Mouse (Mus musculus) olfactory bulb, adult 2 months (tissue): Measurements from ENCODE around the gene Poldip3. TPM values are rescaled to one million over a fixed set of nuclear protein-coding genes. Genes with fewer than 3 reads are reported as not detected.

Experiments used
- H3K27ac ChIP-seq: fragments of 200-500 bp; 2 replicates; pipeline ENCODE4 v1.5.1; 2012; ENCODE audit warnings: low read depth, low read length; ENCODE audit not compliant: insufficient read depth
- H3K4me1 ChIP-seq: fragments of 200-500 bp; 2 replicates; pipeline ENCODE4 v1.6.1; 2012; ENCODE audit warnings: low read length; ENCODE audit not compliant: control insufficient read depth, insufficient read depth
- H3K4me3 ChIP-seq: fragments of 200-500 bp; 2 replicates; pipeline ENCODE4 v1.5.1; 2012; ENCODE audit warnings: mild to moderate bottlenecking, low read depth, low read length, moderate library complexity; ENCODE audit not compliant: insufficient read depth
- CTCF ChIP-seq: fragments of 200-500 bp; IDR thresholded peaks from 2 replicates; pipeline ENCODE4 v1.5.1; 2012; ENCODE audit warnings: low read depth, mild to moderate bottlenecking, low read length, moderate library complexity; ENCODE audit not compliant: insufficient read depth
- POLR2A ChIP-seq: fragments of 200-500 bp; IDR thresholded peaks from 2 replicates; pipeline ENCODE4 v1.6.1; 2012; ENCODE audit warnings: mild to moderate bottlenecking, low read depth, low read length, moderate library complexity; ENCODE audit not compliant: insufficient read depth
- WGBS: fragments of 180-500 bp; shearing (Covaris S2); methylation state at CpG from one replicate; pipeline ENCODE4 v1.1.7; 2018; 5-methylcytosine and 5-hydroxymethylcytosine counted together
- polyA plus RNA-seq: library from polyadenylated mRNA; stranded (reverse); fragments of >200 nt; gene quantifications from 2 replicates; pipeline ENCODE4 v1.2.4, GENCODE M21; 2012; ENCODE audit warnings: low replicate concordance; ENCODE audit not compliant: missing spikeins, insufficient read depth, insufficient read length

Poldip3 gene
- polyA plus RNA-seq, 1 experiment: not detected

DNA sequence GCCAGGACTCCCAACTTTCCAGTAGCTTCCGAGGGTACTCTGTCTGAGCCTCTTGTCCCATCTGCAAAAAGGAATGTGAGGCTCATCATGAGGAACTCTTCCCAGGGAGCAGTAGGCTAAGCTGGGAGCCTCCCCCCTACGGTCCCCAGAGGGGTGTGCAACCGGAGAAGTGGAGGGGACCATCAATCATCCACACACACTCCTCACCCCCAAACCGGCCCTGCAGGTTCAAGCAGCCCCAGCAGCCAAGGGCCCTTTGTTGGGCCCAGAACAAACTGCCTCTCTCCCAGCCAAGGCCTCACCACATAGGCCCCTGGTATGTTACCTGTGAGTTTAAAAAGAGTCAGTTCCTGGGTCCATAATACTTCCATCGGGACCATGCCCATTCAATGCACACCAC lies 17.9 kb upstream of the Poldip3 start:
- 75% methylated on average over 5 of the region's 5 CpGs for WGBS
- no peak overlapping the region for H3K27ac ChIP-seq
- peaks cover 38% of the 10 kb centered on the region for H3K4me1 ChIP-seq
- TF ChIP-seq POLR2A: no peak
- TF ChIP-seq CTCF: no peak
- H3K4me3 ChIP-seq: no peak overlapping the region

DNA sequence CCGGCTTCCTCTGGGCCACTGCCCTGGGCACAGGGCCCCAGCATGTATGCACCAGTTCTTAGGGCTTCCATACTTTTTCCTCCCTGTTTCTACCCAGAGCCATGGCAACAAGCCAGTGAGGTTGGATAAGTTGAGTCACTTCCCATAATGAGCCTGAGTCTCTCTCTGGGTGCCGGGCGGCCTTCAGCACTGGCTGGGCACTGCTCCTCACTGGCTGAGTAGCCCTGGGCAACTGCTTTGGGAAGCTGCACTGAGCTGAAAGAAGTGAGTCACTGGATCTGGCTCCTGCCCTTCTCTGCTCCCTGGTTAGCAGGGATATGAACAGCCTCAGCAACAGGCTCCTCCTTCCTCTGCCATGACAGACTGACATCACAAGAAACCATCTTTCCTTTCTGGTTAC lies 17.5 kb upstream of the Poldip3 start:
- TF ChIP-seq CTCF (no peak), POLR2A (no peak)
- Histone ChIP-seq H3K27ac (no peak overlapping the region), H3K4me1 (peaks cover 38% of the 10 kb centered on the region), H3K4me3 (no peak overlapping the region)
- WGBS: 61% methylated on average over 3 of the region's 3 CpGs

DNA sequence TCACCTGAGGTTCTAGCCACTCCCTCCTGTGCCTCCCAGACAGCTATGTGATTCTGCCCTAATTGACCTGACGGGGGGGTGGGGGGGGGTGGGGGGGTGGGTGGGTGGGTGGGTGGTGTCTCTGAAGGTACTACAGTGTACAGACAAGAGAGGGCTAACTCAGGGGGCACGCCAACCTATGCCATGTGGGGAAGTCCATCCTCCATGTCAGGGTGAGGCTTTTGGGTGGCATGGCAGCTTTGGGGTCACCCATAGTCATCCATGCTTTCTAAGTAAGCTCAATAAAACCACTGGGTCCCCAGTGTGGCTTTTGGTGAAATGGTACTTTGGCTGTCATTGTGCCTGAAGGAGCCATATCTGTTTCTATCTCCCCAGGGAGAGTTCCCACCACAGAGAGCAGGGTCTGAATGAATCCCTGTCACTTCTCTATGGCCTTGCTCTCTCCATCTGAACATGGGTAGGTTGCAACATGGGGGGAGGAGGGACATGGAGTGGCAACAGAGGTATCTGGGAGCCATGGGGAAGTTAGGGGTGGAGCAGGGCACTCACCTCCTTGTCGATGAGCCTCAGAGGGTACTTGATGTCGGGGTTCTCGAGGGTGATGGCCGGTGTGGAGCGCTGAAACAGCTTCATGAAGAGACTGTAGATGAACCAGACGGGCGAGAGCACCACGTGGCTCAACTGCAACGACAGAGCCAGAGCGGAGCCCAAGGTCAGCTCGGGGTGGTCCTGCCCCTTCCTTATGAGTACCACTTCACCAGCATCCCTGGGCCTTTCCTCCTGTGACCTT lies 16.5 kb upstream of the Poldip3 start:
- Histone ChIP-seq H3K4me1 (peaks cover 34% of the 10 kb centered on the region), H3K27ac (no peak overlapping the region), H3K4me3 (no peak overlapping the region)
- 96% methylated on average over 13 of the region's 13 CpGs for WGBS
- TF ChIP-seq POLR2A (no peak), CTCF (no peak)

DNA sequence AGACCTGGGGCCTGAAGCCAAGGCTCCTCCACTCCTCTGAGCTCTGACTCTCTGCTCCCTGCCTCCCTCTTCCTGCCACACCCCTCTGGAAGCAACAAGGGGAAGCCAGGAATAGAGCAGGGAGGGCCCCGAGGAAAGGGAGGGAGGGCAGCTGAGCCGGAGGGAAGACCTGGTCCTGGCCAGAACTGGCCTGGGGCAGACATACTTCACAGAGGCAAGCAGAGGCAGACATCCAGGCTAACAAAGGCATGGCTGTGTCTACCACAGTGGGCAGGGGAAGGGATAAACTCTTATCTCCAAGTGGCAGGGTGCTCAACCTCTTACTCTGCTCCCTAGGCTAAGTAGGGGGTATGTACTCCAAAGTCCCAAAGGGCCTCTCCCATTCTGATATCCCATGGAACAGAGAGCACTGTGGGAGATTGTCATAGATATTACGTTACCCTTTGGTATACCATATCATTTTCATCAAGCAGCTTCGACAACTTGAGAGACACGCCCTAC lies 15.8 kb upstream of the Poldip3 start:
- WGBS: 75% methylated on average over 5 of the region's 5 CpGs
- Histone ChIP-seq H3K4me1 (peaks cover 31% of the 10 kb centered on the region), H3K27ac (no peak overlapping the region), H3K4me3 (no peak overlapping the region)
- TF ChIP-seq POLR2A (no peak), CTCF (no peak)

DNA sequence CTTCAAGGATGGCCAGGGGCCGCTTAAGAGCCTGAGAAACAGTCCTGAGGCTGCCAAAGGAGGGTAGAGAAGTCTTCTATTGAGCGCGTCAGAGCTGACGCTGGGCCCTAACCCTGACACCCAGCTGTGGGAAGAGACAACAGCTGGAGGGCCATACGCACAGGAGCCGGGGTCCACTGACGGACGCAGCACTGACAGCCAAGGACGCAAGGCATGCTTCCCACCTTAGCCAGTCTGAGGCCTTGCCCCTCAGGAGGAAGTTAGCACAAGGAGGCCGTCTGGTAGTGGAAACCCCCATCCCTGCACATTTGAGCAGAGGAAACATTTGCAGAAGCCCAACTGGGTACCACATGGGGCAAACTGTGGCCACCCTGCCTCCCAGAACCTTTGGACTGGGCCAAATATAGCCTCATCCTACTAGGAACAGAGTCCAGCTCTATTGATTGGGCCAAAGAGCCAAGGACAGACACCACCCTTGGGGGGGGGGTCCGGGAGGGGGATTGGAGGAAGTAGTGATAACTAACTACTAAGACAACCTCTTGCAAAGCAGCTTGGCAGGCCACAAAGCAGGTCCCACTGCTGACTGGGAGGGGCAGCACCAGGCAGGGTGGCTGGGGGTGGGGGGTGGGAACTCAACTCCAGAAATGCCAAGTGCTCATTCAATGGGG lies 13.8 kb upstream of the Poldip3 start:
- H3K27ac ChIP-seq: no peak overlapping the region
- no peak for TF ChIP-seq CTCF
- no peak for TF ChIP-seq POLR2A
- peaks cover 22% of the 10 kb centered on the region for H3K4me1 ChIP-seq
- no peak overlapping the region for H3K4me3 ChIP-seq
- WGBS: 96% methylated on average over 11 of the region's 11 CpGs

DNA sequence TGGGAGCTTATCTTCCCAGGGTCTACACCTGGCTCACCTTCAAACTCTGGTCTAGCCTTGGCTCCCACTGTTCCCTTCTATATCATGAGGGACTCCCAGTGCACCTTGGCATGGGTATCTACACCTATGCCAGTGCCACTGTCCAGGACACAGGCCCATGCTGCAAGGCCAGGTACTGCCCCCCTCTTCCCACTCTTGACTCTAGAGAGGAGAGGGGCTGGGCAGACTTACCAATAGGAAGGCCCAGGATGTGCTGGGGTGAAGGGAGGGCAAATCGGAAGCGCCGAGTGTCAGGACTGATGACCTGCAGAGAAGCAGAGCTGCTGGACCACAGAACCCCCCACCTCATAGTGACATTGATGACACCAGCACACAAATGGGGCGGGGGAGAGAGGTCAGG lies 12.8 kb upstream of the Poldip3 start:
- H3K4me3 ChIP-seq: no peak overlapping the region
- peaks cover 22% of the 10 kb centered on the region for H3K4me1 ChIP-seq
- H3K27ac ChIP-seq: no peak overlapping the region
- TF ChIP-seq POLR2A (no peak), CTCF (no peak)
- WGBS: 99% methylated on average over 4 of the region's 4 CpGs

DNA sequence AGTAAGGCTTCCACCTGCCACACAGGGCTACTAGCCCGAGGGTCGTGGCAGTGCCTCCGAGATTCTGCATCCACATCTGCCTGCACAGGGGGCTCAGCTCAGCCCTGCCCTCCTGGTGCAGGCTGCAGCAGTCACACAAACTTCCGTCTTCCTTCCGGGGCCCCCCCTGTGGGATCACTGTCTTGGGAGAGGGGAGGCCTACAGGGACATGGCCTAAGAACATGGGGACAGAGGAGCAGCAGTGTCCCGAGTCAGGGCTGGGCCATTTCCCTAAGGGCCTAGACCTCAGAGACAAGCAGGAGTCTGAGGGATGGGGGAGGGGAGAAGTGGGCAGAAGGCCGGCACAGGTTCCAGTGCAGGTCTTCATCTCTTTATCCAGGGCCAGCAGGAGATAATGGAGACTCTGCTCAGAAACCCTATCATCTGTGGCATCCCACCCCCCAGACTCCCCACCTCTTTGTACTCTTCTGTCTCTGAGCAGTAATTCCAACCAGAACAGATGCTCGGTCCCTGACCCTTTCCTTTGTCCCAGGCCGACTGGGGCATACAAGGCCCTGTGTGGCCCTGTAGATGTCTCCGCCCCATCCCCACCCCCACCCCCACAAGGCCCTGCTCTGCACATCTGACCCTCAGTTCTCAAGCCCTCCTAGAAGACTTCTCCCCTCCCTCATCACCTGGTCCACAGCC lies 12.0 kb upstream of the Poldip3 start:
- WGBS: 65% methylated on average over 10 of the region's 10 CpGs
- TF ChIP-seq CTCF: no peak
- no peak for TF ChIP-seq POLR2A
- H3K4me1 ChIP-seq: peaks cover 17% of the 10 kb centered on the region
- no peak overlapping the region for H3K27ac ChIP-seq
- no peak overlapping the region for H3K4me3 ChIP-seq

DNA sequence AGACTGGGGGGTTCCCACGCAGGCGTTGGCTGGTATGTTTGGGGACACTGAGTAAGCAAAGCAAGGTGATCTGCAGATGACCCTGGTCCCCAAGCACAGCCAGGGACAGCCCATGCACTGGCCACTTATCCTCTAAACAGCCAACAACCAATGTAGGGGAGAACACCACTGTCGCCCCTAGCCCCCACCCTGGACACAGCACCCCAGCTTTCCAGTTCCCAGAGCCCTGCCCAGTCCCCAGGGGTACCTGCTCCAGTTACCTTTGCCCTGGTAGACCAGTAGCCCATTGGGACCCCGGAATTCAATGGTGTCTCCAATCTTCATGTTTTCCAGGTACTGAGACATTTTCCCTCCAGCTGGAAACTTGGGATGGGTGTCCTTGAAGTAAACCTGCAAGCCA lies 11.4 kb upstream of the Poldip3 start:
- no peak overlapping the region for H3K4me3 ChIP-seq
- peaks cover 17% of the 10 kb centered on the region for H3K4me1 ChIP-seq
- 97% methylated on average over 4 of the region's 4 CpGs for WGBS
- H3K27ac ChIP-seq: no peak overlapping the region
- no peak for TF ChIP-seq CTCF
- no peak for TF ChIP-seq POLR2A

DNA sequence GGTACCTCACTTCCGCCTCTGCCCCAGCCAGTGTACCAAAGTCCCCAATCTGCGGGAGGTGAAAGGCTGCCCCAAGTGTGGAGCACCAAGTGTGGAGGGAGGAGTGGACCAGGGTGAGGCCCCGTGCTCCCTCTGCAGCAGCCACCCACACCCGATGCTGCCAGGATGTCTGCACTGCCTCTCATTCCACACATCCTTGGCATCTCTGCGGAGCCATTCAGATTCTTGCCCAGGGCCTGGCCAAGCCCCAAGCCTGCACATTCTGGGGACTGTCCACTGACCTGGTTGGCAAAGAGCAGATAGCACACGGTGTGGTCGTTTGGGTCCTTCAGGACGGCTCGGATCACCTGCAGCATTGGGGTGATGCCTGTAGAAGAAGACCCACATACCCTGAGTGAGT lies 10.6 kb upstream of the Poldip3 start:
- 91% methylated on average over 9 of the region's 9 CpGs for WGBS
- TF ChIP-seq POLR2A: no peak
- no peak for TF ChIP-seq CTCF
- H3K4me3 ChIP-seq: no peak overlapping the region
- H3K27ac ChIP-seq: no peak overlapping the region
- peaks cover 17% of the 10 kb centered on the region for H3K4me1 ChIP-seq
